Mouse (Mus musculus) B cell, adult 2 months (primary cell): ENCODE results near the gene Agap1.

Experiments used
- DNase-seq, 2 experiments: peaks; one replicate each; pipeline ENCODE4 v3.0.0; 2022

Gene Agap1

DNA sequence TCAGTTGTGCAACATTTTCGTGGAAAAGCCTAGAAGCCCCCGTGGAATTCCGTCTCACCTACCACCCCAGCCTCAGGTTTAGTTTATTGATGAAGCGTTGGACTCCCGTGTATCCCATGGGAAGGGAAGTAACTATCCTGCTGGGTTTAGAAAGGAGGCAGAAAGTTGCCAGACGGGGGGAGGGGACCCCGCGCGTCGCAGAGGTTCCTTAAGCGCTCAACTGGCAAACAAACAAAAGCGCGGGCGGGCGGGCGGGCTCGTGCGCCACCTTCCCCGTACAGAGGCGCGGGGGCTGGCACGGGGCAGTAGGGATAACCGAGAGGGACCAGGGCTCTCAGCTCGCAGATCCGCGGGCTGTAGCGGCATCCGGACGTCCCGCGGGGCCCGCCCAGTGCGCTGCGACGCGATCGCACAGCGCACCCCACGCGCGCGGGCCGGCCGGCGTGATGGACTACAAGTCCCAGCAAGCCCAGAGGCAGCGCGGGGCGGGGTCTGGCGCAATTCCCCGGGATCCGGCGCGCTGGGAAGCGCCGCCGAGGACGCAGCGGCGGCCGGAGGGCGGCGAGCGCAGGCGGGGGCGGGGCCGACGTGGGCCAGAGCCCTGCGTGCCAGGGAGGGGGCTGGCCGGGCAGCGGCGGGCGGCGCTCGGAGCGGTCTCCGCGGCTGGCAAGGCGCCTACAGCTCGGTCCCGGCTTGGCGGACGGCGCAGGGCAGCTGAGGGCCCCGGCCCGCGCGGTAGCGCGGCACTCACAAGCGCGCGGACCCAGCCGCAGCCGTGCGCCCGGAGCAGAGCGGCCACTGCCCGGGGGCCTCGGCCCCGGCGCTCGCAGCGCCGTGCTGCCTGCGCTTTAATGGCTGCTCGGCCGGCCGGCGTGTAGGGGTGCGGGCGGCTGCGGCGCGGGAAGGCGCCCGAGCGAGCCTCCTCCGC is at the start of gene Agap1:
Gene Agap1, plus strand, starts transcription at position 611 of the 928 bp plus-strand sequence.
- no peak for DNase-seq

DNA sequence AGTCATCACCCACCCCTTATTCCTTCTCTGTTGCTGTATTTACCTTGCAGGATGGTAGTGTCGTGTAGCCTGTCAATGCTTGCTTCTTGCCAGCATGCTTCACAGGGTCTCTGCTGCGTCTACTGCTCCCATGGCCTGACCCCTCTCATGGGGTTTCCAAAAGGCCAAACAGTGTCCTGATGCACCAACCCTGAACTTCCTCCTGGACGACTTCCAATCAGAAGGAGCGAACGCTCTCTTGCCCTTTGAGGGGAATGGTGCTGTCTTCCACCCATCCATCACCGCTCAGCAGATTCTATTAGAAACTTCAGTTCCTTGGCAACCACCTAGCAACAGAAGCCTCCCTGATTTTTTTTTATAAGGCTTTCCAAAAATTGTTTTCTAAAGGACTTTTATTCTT is 48.6 kb upstream of the Agap1 start:
- no peak for DNase-seq

DNA sequence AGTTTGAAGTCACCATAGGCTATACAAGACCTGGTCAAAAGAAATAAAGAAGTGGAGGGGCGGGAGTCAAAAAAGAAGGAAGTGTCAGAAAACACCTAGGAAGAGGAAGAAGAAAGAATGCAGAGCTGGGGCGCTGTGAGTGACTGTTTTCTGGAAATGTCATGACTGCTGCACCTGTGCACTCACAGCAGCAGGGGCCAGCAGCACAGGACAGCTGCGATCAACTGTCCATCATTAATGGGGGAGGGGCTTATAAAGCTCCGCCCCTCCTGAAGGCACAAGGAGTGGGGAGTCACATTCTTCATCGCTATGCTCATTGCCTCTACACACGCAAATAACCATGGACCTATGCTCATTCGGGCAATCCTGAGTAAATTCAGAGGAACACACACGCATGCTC is 46.6 kb upstream of the Agap1 start:
- no peak for DNase-seq

DNA sequence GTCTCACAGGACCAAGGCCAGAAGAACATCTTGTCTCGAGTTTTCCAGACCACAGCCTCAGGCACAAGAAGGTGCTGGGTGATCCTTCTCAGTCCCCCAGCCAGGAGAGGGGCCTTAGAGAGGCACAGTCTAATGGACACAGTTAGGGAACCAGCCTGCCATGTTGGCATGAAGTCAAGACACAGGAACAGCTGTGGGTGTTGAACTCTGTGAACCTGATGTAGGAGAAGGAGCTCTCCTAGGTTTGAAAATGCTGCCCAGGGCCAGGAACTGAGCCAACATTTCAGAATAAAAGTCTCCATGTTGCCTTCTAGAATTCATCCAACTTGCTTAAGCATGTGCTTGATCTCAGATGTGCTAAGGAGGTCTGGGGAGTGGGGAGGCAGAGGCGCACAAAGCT is 41.5 kb upstream of the Agap1 start:
- no peak for DNase-seq

DNA sequence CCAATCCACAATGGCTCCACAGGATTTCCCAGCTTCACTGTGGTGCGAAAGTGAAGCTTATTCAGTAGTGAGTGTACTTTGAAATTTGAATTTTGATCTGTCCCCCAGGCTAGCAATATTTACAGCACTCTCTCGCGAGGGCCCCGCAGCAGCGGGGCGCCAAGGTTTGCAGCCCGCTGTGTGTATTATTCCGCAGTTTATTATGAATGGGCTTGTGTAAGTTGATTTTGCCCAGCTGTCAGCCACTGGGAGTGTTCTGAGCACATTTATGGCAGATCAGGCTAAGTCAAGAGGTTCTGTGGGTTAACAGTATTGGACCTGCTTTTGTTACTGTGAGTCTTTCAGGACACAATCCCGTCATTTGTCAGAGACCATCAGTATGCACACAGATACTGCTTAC is 40.0 kb upstream of the Agap1 start:
- DNase-seq: no peak

DNA sequence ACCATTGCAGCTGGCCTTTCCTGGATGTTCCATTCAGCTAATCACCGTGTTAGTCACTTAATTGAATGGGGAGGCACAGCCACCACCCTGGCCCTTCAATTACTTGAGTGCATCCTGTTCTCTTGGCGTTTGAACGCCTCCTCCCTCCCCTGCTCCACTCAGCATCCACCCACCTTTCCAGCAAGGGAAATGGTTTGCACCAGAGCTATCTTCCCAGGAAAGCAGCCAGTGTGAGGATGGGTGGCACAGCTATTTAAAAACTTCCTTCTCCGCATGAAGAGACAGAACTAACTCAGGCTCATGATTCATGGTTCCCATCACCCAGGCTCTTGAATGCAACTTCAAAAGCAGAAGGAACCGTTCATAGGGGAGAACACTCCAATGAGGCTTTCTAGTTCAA is 37.7 kb upstream of the Agap1 start:
- DNase-seq: no peak

DNA sequence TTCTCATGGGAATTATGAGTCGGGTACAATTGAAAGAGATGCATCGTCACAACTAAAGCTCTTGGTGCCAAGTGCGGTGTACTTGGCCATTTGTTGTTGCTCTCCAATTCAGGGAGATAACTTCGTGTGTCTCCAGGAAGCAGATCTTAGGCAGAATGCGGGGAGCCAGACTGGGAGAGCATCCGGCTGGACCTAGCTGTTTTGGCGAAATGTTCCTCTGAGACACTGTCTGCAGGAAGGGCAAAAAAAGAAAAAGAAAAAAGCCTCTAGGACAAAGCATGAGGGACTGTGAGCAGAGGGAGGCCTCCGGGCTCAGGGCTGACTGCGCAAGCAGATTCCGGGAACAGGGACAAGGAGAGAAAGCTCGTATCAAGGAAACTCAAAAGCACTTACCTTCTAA is 34.0 kb upstream of the Agap1 start:
- DNase-seq: no peak

DNA sequence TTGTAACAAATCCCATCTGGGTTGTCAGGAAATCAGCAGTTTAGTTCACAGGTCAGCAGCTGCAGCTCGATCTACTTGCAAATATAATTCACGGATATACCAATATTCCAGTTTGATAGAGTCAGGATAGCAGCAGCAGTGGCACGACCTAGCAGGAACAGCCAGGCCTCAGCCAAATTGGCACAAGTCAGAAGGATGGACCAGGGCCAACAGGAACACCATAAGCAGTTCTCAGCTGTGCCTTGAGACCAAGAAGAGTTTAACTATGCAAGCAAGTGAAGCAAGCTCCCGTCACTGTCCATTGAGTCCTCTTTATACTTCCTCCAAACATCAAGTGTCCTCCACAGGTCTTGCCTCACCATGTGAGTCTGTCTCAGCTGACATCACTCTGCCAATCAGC is 33.2 kb upstream of the Agap1 start:
- DNase-seq: no peak

DNA sequence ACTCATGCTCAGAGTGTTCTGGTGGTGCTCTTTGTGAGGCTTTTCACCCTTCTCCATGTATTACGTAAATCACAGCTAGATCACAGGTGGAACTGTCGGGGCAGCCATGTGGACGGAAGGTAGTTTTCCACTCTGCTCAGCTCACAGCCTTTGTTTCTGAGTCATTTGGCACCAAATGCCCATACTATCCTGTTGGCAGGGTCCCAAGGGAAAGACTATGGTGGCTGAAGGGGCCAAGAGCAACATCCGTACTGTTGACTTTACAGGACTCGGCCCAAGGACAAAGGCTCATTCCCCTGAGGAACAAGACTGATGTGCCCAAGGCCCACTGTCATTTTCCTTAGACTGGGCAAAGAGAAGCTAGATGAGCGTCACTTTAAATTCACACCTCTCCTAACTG is 30.0 kb upstream of the Agap1 start:
- no peak for DNase-seq

DNA sequence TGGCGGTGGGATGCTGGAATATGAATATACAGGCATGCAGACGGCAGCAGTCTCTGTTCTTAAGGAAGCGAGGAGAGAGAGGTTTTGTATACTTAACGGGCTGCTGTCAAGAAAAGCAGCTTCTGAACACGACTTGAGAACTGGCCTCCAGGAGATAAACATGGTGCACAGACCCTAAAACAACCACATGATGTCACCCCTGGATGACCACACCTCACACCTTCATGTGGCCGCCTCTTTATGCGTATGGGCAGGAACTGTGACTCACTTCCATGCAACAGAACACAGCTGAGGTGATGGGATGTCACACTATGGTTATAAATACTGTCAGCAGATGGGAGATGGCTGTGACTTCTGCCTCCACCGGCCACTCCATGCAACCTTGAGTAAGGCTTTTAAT is 28.5 kb upstream of the Agap1 start:
- no peak for DNase-seq

DNA sequence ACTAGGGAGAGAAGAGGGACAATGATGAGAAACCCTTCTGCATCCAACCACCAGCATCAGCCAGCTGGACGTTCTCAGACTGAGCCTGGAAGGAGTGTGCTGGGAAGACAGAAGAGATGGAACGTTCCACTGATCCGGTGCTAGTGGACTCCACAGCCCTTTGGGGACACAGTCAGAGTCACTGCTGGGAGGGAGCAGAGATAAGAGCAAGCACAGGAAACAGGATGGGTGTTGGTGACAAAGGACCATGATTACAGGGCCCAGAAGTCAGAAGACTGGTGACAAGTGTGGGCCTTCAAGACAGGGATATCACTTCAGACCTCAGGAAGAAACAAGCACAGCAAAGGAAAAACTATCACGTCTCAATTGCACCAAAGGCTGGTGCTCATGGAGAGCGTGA is 25.9 kb upstream of the Agap1 start:
- no peak for DNase-seq

DNA sequence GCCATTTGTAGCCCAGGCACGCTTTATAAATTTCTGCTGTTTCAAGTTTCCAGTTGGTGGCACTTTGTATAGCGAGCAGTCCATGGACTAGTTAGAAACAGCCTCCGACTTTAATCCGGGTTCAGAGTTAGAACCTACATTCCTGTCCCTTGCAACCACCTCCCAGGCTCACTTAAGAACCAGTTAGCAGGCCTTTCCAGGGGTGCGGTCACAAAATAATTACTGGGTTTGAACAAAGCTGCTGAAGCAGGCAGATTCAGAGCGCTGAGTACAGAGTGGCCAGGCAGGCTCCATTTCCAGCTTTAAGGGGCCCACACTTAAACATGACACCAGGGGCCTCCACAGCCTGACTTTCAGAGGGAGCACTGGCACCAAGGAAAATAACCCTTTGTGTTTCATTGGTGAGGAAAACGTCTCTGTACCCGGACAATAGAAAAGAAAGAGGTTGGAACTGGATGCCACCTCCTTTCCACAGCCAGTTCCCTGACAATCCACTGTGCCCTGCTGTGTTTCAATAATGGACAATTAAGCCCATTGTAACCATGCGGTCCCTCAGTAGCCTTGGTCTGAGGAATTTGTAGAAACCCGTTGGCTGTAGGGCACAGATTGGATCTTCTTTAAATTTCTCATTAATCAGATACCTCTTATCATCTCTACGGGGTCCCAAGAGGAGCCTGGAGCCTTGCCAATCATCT is 24.5 kb upstream of the Agap1 start:
- no peak for DNase-seq

DNA sequence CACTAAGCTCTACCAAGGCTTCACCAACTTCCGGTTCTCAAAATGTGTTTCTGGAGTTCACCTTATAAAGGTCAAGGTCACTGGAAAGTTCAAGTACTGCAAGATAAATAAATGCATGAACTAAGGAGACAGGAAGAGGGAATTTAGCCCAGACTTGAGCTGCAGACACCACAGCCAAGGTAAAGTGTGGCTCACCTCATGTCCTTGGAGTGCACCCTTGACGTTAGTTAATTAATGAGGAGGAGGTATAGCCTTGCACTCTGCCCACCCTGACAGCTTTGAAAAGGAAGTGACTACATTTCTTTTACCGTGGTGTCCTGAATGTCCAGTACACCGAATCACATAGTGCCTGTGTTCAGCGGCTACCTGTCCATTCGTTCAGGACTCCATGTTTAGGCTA is 15.3 kb upstream of the Agap1 start:
- no peak for DNase-seq

DNA sequence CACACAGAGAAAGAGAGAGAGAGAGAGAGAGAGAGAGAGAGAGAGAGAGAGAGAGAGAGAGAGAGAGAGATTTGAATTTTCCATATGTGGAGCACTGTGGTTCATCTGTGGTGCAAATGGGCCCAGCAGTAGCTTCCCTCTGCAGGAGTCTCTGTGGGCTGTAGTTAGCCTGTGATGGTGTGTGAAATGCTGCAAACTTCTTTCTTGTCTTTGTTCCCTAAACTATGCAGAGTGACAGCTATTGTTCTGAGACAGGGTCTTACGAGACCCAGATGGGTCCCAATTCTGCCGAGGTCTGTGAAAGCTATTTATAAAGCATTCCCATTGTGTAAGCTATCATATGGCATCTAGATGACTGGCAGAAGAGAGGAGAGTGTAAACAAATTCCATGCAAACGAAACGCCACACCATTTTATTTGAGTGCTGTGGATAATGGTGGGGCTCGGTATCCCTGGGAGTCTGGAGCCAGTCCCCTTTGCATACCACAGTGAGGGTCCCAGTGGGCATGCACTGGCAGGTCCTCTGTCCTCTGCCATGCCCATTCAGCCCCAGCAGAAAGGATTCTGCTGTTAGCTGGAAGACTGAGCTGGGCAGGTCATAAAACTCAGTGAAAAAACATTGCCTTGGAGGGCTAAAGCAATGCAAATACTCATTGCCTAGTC is 13.2 kb upstream of the Agap1 start:
- DNase-seq: no peak

DNA sequence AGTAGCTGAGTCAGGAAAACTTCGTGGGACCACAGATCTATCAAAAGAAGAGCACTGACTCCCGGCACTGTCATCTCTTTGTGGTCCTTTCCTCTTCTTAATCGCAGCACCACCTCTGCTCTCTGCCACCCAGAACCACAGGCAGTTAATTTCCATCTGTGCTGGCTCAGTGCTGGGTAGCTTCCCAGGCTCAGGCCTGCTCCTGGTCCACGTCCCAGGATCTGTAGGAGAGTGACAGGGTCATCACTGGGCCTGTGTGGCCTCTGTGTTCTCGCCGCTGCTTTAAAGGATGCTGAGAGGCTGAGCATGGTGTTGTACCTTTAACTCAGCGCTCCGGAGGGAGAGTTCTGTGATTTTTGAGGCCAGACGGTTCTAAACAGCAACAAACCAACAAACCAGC is 11.1 kb upstream of the Agap1 start:
- DNase-seq: no peak

DNA sequence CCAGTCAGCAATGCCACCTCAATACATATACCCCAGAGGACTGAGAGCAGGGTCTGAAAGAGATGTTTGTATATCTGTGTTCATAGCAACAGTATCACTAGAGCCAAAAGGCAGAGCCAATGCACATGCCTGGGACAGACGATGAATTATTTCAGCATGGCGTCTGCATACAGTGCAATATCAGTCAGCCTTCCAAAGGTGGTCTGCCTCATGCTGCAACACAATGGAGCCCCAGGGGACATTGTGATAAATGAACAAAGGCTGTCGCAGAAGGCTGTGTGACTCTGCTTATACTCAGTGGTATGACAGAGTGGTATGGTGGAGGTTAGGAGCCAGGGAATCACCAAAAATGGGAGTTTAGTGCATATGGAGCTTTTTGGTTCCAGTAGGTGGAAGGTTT is 10.6 kb upstream of the Agap1 start:
- DNase-seq: no peak

DNA sequence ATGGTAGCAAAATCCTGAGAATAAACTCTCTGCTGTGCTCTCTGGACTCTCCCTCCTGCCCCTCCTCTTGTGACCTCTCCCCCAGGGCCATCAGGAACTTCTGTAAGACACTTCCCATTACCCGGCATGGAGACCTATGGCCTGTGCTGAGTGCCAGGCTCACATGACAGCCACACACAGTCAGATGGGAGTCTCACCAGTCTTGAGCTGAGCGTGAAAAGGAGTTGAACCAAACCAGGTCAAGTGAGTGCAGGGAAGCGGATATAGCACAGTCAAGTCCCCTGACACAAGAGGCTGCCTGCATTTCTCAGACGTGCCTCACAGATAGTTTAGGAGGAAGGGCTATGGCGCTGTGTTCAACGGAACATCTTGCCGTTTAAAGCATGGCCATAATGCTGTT is 4.5 kb upstream of the Agap1 start:
- DNase-seq: no peak

DNA sequence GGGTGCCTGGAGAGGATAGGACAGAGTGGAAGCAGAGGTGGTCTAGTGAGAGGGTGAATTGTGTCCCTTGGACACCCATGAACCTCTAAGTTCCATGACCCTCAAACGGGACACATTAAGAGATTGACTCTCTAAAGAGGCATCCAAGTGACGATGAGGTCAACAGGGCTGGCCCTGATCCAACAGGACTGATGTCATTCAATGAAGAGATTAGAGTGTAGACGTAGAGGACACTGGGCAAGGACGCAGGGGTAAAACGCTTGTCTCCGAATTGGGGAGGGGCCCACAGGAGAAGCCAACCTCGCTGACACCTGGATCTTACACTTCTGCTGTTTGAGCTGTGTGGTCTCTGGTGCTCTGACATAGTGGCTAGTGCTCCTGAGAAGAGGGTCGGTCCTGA is 2.5 kb upstream of the Agap1 start:
- no peak for DNase-seq

DNA sequence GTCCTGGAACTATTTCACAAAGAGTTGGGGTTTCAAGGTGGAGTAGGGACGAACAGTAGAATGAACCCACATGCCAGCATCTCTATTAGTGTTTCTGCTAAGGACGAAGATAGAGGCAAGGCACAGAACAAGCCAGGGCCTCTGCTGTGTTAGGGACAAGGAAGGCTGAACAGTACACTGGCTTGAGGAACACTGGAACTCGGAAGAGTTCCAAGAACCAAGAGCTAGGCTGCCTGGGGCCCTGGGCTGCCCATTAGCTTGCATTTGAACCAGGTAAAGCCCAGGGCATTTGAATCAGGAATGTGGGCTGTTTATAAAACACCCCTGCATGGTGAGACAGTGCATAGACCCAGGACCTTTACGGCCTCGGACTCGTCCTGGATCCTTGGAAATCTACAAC is 940 bp upstream of the Agap1 start:
- no peak for DNase-seq

DNA sequence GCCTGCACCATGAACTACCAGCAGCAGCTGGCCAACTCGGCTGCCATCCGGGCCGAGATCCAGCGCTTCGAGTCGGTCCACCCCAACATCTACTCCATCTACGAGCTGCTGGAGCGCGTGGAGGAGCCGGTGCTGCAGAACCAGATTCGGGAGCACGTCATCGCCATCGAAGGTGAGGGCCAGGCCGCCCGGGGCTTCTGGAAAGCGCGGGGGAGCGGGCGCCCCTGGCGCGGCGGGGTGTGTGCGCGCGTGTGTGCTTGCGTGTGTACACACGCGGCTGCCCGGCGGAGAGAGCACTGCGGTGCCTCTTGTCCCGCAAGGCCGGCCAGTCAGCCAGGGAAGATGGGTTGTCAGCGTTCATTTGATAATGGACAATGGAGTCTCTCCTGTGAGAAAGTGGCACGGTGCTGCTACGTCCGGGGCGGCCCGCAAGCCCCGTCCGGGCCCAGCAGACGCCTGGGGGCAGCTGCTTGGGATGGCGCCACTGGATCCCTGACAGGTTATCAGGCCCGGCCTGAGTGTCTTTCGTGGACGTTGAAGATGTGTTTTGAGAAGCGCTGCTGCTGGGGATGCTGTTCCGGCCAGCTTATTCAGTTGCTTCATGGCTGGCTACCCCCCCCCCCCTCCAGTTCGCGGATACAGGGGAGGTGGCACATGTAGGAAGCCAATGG is 950 bp downstream of the Agap1 start:
- DNase-seq: no peak

DNA sequence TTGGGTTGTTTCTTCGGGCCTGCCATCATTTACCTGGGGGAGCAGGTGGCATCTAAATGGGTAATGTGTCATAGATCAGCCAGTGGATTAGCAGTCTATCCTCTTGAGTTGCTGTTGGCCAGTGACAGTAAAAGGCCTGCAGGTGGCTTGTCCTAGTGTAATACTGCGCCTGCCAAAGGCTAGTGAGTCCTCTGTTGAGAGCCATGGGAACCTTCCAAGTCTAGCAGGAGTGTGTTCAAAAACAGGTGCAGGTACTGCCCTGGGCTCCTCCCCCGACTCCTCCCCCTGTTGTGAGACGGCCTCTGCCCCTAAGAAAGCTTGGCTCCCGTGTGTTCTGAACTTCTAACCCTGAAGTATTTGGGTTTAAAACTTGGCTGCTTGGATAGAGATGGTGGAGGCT is 1.9 kb downstream of the Agap1 start:
- no peak for DNase-seq

DNA sequence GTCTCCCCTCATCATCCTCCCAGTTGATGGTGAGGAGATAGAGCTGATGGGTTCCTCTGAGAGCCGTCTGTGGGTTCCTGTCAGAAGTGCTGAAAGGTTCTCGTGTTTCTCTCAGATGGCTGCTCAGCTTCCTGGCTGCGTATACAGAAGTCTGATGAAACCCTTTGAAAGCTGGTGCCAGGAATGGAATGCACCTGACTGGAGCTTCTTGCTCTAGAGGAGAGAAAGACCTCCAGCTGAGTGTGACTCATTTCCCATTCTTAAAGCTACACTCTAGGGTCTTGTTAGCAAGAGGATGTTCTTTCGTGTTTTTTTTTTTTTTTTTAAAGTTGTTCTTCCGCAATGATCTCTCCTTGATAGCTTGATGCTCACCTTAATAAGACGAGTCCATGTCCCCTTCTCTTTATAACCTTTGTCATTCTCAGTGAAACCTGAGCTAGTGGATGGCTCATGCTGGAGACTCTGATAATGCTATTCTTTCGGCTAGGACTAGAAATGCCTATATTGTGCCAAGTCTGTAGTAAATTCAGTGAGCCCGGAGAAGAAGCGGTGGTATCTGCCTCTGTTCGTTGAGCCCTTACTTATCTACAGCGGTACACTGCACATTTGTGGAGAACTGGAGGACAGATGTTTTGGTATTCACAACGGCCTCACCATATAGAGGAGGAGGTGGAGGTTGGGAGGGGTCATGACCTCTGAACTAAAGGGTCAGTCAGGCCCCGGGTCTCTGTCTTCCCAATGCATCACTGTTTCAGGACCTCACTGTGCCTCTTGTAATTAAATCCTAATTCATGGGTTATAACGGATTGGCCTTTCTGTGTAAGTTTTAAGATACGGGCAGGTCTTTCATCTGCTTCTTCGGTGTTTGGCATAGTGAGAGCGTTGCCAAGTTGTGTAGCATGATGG is 2.8 kb downstream of the Agap1 start:
- no peak for DNase-seq
